In genomic region chr1:78725617-78726223, GRCm38 (mm10) we compare ENCODE assay signal across 8 mouse cellular contexts.
DNase-seq lines count a peak whose midpoint lies in the region; ATAC-seq and TF ChIP-seq lines count a peak whose summit lies in the region.

No protein-coding gene starts in this region.

- 67% methylated on average over 6 of the region's 6 CpGs for WGBS in forebrain, embryonic 11.5 days
- 71% methylated on average over 6 of the region's 6 CpGs for WGBS in midbrain, embryonic 13.5 days

- H3K4me2 ChIP-seq in forebrain, embryonic 11.5 days (ENCODE audit: low read depth, low read length, severe bottlenecking): no peak overlapping the region
- no peak overlapping the region for H3K4me2 ChIP-seq in midbrain, embryonic 13.5 days (replicated peaks)

- H3K4me1 ChIP-seq in forebrain, embryonic 11.5 days (replicated peaks; ENCODE audit: control insufficient read depth, insufficient read depth, low read length): no peaks in the 10 kb centered on the region
- H3K4me1 ChIP-seq in midbrain, embryonic 13.5 days (replicated peaks): peaks cover 14% of the 10 kb centered on the region

- H3K27ac ChIP-seq in left cerebral cortex, adult 2 months: no peak overlapping the region
- no peak overlapping the region for H3K27ac ChIP-seq in forebrain, embryonic 11.5 days (ENCODE audit: low read depth, low read length)
- H3K27ac ChIP-seq in midbrain, embryonic 13.5 days: no peak overlapping the region; the same call in 1 of the 2 replicates

- TF ChIP-seq CTCF in left cerebral cortex, adult 2 months (IDR thresholded peaks at IDR 0.05): peak; percentile 46

- no peak overlapping the region for H3K4me3 ChIP-seq in left cerebral cortex, adult 2 months
- no peak overlapping the region for H3K4me3 ChIP-seq in forebrain, embryonic 11.5 days (ENCODE audit: low read depth, low read length)
- H3K4me3 ChIP-seq in midbrain, embryonic 13.5 days (replicated peaks): no peak overlapping the region

- intact Hi-C loops in left cerebral cortex, adult 2 months (cut with DNase I): loop anchor here (2.0 kb wide), 2 partner anchors 121 to 715 kb away; partner anchors contain the start of gene Scg2
- intact Hi-C loops in left cerebral cortex, postnatal 14 days (cut with DNase I): loop anchor here (5.0 to 10.0 kb wide), 3 partner anchors 469 to 1049 kb away; partner anchors contain the start of genes Mrpl44 and Wdfy1

- no peak for DNase-seq in left cerebral cortex, adult 2 months (ENCODE audit: extremely low spot score in 1 of 2, low spot score in 2 of 2)
- no peak for DNase-seq in left cerebral cortex, postnatal 14 days (ENCODE audit: low spot score in 2 of 2)
- peak; percentile 27 for DNase-seq in cerebellum, adult 8-10 months
- peak; percentile 55 for DNase-seq in forebrain, embryonic 11.5 days (ENCODE audit: low spot score)
- no peak for DNase-seq in ovary, postnatal 14 days (ENCODE audit: low spot score)
- DNase-seq in lung, postnatal 25 days (ENCODE audit: low spot score): no peak

- no peaks in the 10 kb centered on the region for H3K27me3 ChIP-seq in forebrain, embryonic 11.5 days (ENCODE audit: control insufficient read depth, insufficient read depth, low read length)
- no peaks in the 10 kb centered on the region for H3K27me3 ChIP-seq in midbrain, embryonic 13.5 days

- H3K9ac ChIP-seq in forebrain, embryonic 11.5 days (ENCODE audit: low read length): no peak overlapping the region
- 0 out of 2 replicates have a peak overlapping the region, but pooled peaks have one; percentile 23 for H3K9ac ChIP-seq in midbrain, embryonic 13.5 days (replicated peaks)

- no peaks in the 10 kb centered on the region for H3K36me3 ChIP-seq in forebrain, embryonic 11.5 days (ENCODE audit: control insufficient read depth, insufficient read depth, low read length)
- no peaks in the 10 kb centered on the region for H3K36me3 ChIP-seq in midbrain, embryonic 13.5 days

- ATAC-seq in forebrain, embryonic 11.5 days (replicated peaks; ENCODE audit: low FRiP score): peak; percentile 35; the same call in 1 of the 2 replicates
- peak; percentile 58 for ATAC-seq in midbrain, embryonic 13.5 days
- no peak for ATAC-seq in megakaryocyte progenitor cell, adult 5-6 weeks (replicated peaks; ENCODE audit: poor library complexity)

- no peaks in the 10 kb centered on the region for H3K9me3 ChIP-seq in forebrain, embryonic 11.5 days (ENCODE audit: control insufficient read depth, low read length)
- H3K9me3 ChIP-seq in midbrain, embryonic 13.5 days: no peaks in the 10 kb centered on the region

Comparison
In these comparisons a context has a peak if more than half of its experiments do, and no peak if none do; other contexts are left out.
1. DNase-seq: peak in cerebellum, adult 8-10 months (single experiment) and forebrain, embryonic 11.5 days (single experiment); none in left cerebral cortex, adult 2 months (0 of 2), left cerebral cortex, postnatal 14 days (0 of 2), ovary, postnatal 14 days (single experiment) and lung, postnatal 25 days (single experiment).